Mouse (Mus musculus) cortical plate, adult 2 months (tissue): ENCODE measurements around the gene Eps8l3. TPM values are rescaled to one million over a fixed set of nuclear protein-coding genes. Genes with fewer than 3 reads are reported as not detected.
A peak's percentile ranks its signal among the peaks of the same experiment; 100 is the strongest.

Experiments used
- H3K27ac ChIP-seq: fragments of 200-500 bp; 2 replicates; pipeline ENCODE4 v1.5.1; 2012; ENCODE audit warnings: low read length, control low read depth, inconsistent platforms; ENCODE audit not compliant: insufficient read depth
- H3K4me1 ChIP-seq: fragments of 200-500 bp; 2 replicates; pipeline ENCODE4 v1.6.1; 2011; ENCODE audit warnings: low read length; ENCODE audit not compliant: control insufficient read depth, insufficient read depth
- H3K4me3 ChIP-seq: fragments of 200-500 bp; 2 replicates; pipeline ENCODE4 v1.5.1; 2011; ENCODE audit warnings: mild to moderate bottlenecking, low read length, control low read depth; ENCODE audit not compliant: insufficient read depth
- CTCF ChIP-seq: fragments of 200-500 bp; IDR thresholded peaks from 2 replicates; pipeline ENCODE4 v1.5.1; 2011; ENCODE audit warnings: mild to moderate bottlenecking, control low read depth, low read length; ENCODE audit not compliant: insufficient read depth; ENCODE audit errors: extremely low read depth
- POLR2A ChIP-seq: fragments of 200-500 bp; IDR thresholded peaks from 2 replicates; pipeline ENCODE4 v1.6.1; 2011; ENCODE audit warnings: mild to moderate bottlenecking, low read length, control low read depth; ENCODE audit not compliant: insufficient read depth; ENCODE audit errors: extremely low read depth
- polyA plus RNA-seq: library from polyadenylated mRNA; depleted of rRNA; stranded (reverse); fragments of >200 nt; gene quantifications from 2 replicates; pipeline ENCODE4 v1.2.3, GENCODE M21; 2012; rRNA removed

Eps8l3 gene
- polyA plus RNA-seq, 1 experiment, result not detected

- H3K4me1 ChIP-seq, result peaks cover 7% of the 10 kb centered on the region
- no peak overlapping the region for H3K27ac ChIP-seq
- H3K4me3 ChIP-seq, result no peak overlapping the region
- TF ChIP-seq CTCF (no peak), POLR2A (no peak)
Measured at GRCm38 (mm10) chr3:107935268-107935667, 58.2 kb downstream of the Eps8l3 start.

- peaks cover 9% of the 10 kb centered on the region for H3K4me1 ChIP-seq
- TF ChIP-seq CTCF (no peak), POLR2A (no peak)
- H3K4me3 ChIP-seq, result no peak overlapping the region
- H3K27ac ChIP-seq, result no peak overlapping the region
Measured at GRCm38 (mm10) chr3:107935888-107936287, 58.9 kb downstream of the Eps8l3 start.

- 0 out of 2 replicates have a peak overlapping the region, but pooled peaks have one; percentile 21 for H3K27ac ChIP-seq
- peaks cover 7% of the 10 kb centered on the region for H3K4me1 ChIP-seq
- TF ChIP-seq POLR2A, result no peak
- peak; percentile 79 for TF ChIP-seq CTCF
- no peak overlapping the region for H3K4me3 ChIP-seq
Measured at GRCm38 (mm10) chr3:107939403-107939802, 62.4 kb downstream of the Eps8l3 start.

- Histone ChIP-seq H3K4me1 (peaks cover 7% of the 10 kb centered on the region), H3K27ac (peak overlapping the region; percentile 21; the same call in 1 of the 2 replicates), H3K4me3 (no peak overlapping the region)
- TF ChIP-seq CTCF (no peak), POLR2A (no peak)
Measured at GRCm38 (mm10) chr3:107939830-107940229, 62.8 kb downstream of the Eps8l3 start.

GRCm38 (mm10) chr3:107940524-107940923 lies 63.5 kb downstream of the Eps8l3 start:
- Histone ChIP-seq H3K27ac (peak overlapping the region; percentile 15; the same call in 1 of the 2 replicates), H3K4me1 (peaks cover 7% of the 10 kb centered on the region), H3K4me3 (no peak overlapping the region)
- TF ChIP-seq POLR2A, result no peak
- no peak for TF ChIP-seq CTCF

GRCm38 (mm10) chr3:107941261-107941660 lies 64.2 kb downstream of the Eps8l3 start:
- H3K4me1 ChIP-seq, result peaks cover 7% of the 10 kb centered on the region
- H3K27ac ChIP-seq, result no peak overlapping the region
- H3K4me3 ChIP-seq, result no peak overlapping the region
- TF ChIP-seq CTCF (no peak), POLR2A (no peak)

Other genes starting within 250 kb of the Eps8l3 start
- gene Gm10961, start 245.9 kb upstream of the Eps8l3 start, polyA plus RNA-seq, result not detected in 2 replicates
- gene Strip1, start 245.5 kb upstream of the Eps8l3 start, polyA plus RNA-seq, result 73.7 and 79.9 TPM in 2 replicates
- 344 and 347 TPM in 2 replicates for gene Ahcyl1, start 180.7 kb upstream of the Eps8l3 start, polyA plus RNA-seq
- gene Csf1, start 116.8 kb upstream of the Eps8l3 start, polyA plus RNA-seq, result 15.4 and 16.7 TPM in 2 replicates
- 504 and 512 TPM in 2 replicates for gene Gstm5, start 18.6 kb downstream of the Eps8l3 start, polyA plus RNA-seq
- 32.5 and 37.0 TPM in 2 replicates for gene Gstm7, start 54.6 kb downstream of the Eps8l3 start, polyA plus RNA-seq
- gene Gstm6, start 66.5 kb downstream of the Eps8l3 start, polyA plus RNA-seq, result 5.4 and 6.4 TPM in 2 replicates
- 0.08 TPM in 1 of 2 replicates, not detected in the other for gene Gstm3, start 92.1 kb downstream of the Eps8l3 start, polyA plus RNA-seq
- gene Gstm2, start 109.2 kb downstream of the Eps8l3 start, polyA plus RNA-seq, result 5.3 and 5.6 TPM in 2 replicates
- 426 and 510 TPM in 2 replicates for gene Gstm1, start 140.7 kb downstream of the Eps8l3 start, polyA plus RNA-seq
- 16.1 and 16.8 TPM in 2 replicates for gene Gstm4, start 167.7 kb downstream of the Eps8l3 start, polyA plus RNA-seq
- 76.3 and 76.8 TPM in 2 replicates for gene Ampd2, start 209.4 kb downstream of the Eps8l3 start, polyA plus RNA-seq
- gene Gnat2, start 215.6 kb downstream of the Eps8l3 start, polyA plus RNA-seq, result 0.15 TPM in 1 of 2 replicates, not detected in the other